Mouse (Mus musculus): ENCODE measurements at regions not wholly inside any gene's neighbourhood (a gene's known extent, or its start where the extent isn't known, plus 50 kb on each side); places are given as distances from the start of the nearest gene placed in this dataset.

DNA sequence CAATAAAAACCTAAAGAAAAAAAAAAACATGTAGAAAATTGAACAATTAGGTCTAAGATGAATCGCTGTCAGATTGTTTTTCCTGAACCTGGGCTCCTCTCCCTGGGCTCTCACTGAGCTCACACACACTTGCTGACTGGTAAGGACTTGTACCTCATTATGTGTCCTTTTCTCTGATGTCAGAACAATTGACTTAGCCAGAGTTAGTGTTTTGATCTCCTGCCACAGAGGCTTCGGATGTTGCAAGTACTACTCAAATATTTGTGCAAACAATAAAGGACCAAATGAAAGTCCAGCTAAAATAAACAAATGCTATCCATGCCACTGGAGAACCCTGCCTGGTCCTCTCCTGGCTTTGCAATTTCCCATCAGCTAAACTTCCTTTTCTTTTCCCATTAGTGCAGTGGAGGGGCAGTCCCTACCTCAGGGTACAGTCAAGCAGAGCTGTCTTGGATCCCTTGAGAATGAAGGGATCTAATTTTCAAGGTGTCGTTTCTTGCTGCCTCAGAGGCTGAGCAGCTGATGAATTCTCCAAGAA lies 399.6 kb downstream of the Nbas start:
- no peak for DNase-seq

DNA sequence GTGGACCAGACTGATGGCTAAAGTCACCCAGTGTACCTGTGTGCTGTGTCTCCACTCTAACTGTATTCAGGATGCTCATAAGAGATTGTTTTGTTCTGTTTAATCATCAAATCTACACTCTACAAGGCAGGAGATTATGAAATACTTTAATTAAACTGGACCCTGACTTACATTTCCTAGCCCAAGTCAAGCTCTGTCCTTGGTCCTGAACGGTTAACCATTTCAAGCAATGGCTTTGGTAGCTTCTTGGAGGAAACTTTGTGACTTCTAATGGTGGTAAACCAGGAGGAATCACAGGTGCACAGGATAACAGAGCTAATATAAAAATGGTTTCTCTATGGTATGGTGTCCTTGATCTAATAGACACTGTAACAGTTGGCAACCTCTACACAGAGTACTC lies 370.4 kb downstream of the Nbas start:
- DNase-seq, result no peak

All from cerebellum, postnatal 36 days (tissue).